Mouse (Mus musculus) forebrain, embryonic 16.5 days (tissue): Measurements from ENCODE around the gene H2al2a. TPM values are rescaled to one million over a fixed set of nuclear protein-coding genes. Genes with fewer than 3 reads are reported as not detected.
A peak's percentile ranks its signal among the peaks of the same experiment; 100 is the strongest.

Experiments
- ATAC-seq: fragments of 200-750 bp; cut with Nextera tagmentation; 2 replicates; pipeline ENCODE4 v1.8.0; 2017; ENCODE audit warnings: mild to moderate bottlenecking, moderate library complexity
- H3K27ac ChIP-seq: fragments of 300-500 bp; sonication (generic); 2 replicates; pipeline ENCODE4 v1.5.1; 2014; ENCODE audit warnings: low read length, control low read depth
- H3K27me3 ChIP-seq: fragments of 300-500 bp; sonication (generic); replicated peaks from 2 replicates; pipeline ENCODE4 v1.6.1; 2014; ENCODE audit warnings: low read length; ENCODE audit not compliant: control insufficient read depth, insufficient read depth
- H3K36me3 ChIP-seq: fragments of 300-500 bp; sonication (generic); 2 replicates; pipeline ENCODE4 v1.6.1; 2014; ENCODE audit not compliant: control insufficient read depth, insufficient read depth
- H3K4me1 ChIP-seq: fragments of 300-500 bp; sonication (generic); replicated peaks from 2 replicates; pipeline ENCODE4 v1.6.1; 2014; ENCODE audit warnings: low read length; ENCODE audit not compliant: control insufficient read depth, insufficient read depth
- H3K4me2 ChIP-seq: fragments of 300-500 bp; sonication (generic); 2 replicates; pipeline ENCODE4 v1.6.1; 2014; ENCODE audit warnings: mild to moderate bottlenecking, low read length, control low read depth
- H3K4me3 ChIP-seq: fragments of 300-500 bp; sonication (generic); replicated peaks from 2 replicates; pipeline ENCODE4 v1.5.1; 2014; ENCODE audit warnings: mild to moderate bottlenecking, low read length, control low read depth
- H3K9ac ChIP-seq: fragments of 300-500 bp; sonication (generic); replicated peaks from 2 replicates; pipeline ENCODE4 v1.6.1; 2014; ENCODE audit warnings: low read depth, low read length, control low read depth
- H3K9me3 ChIP-seq: fragments of 300-500 bp; sonication (generic); 2 replicates; pipeline ENCODE4 v1.6.1; 2016; ENCODE audit warnings: low read length; ENCODE audit not compliant: control insufficient read depth
- WGBS: fragments of 180-500 bp; shearing (Covaris S2); extraction: QIAGEN DNeasy Blood & Tissue Kit; methylation state at CpG from one replicate; pipeline ENCODE4 v1.1.7; 2014; 5-methylcytosine and 5-hydroxymethylcytosine counted together
- polyA plus RNA-seq: library from polyadenylated mRNA; unstranded; fragments of >200 nt; fragmentation: Nextera tagmentation; extraction: Ambion mirVana; gene quantifications from 2 replicates; pipeline ENCODE4 v1.2.1, GENCODE M21; 2015

H2al2a gene
- polyA plus RNA-seq = not detected in 2 replicates

DNA sequence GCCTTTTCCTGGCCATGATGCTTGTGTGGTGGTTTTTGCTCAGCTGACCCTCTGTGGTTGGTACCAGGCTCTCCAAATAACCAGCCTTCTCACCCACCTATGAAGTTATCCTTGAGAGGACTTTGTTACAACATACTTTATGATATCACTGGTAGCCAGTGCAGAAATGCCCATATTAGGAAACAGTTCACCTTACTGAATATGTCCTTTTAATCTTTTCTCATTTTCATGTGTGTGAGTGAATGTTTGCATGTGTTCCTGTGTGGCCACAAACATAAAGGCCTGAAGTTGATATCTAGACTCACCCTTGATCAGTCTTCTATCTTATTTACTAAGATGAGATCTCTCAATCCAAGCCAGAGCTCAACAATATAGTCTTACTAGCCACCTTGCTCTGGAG is at the start of gene H2al2a:
Gene H2al2a (minus strand): TSS at position 101 of the 400 bp plus-strand sequence.
- Histone ChIP-seq H3K27ac (no peak within 1 kb of the TSS), H3K4me1 (no peaks in the 10 kb centered on the region), H3K4me2 (no peak within 1 kb of the TSS), H3K9me3 (no peaks in the 10 kb centered on the region), H3K27me3 (no peaks in the 10 kb centered on the region), H3K36me3 (no peaks in the 10 kb centered on the region), H3K4me3 (no peak within 1 kb of the TSS), H3K9ac (no peak within 1 kb of the TSS)
- no peak for ATAC-seq

DNA sequence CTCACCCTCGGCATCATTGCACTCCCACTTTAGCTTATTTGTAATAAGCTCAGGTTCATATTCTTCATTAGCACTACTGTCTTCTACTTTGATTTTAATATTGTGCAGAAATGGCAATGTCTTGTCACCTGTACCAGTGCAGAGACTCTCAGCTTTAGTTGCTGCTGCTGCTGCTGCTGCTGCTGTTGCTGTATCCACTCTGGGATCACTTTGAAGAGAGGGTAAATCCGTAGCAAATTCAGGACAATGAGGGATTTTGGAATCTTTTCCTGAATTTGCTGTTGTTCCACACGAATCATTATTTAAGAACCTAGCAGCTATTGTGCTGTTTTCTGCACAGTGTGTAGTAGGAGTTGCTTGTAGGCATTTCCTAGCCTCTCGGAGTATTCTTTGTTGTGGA is 49.4 kb upstream of the H2al2a start:
- no peaks in the 10 kb centered on the region for H3K36me3 ChIP-seq
- H3K9ac ChIP-seq = peak overlapping the region; percentile 99
- no peak for ATAC-seq
- peaks cover 43% of the 10 kb centered on the region for H3K4me1 ChIP-seq
- peak overlapping the region; percentile 99 for H3K27ac ChIP-seq
- H3K27me3 ChIP-seq = no peaks in the 10 kb centered on the region
- H3K9me3 ChIP-seq = no peaks in the 10 kb centered on the region
- 0% methylated on average over 4 of the region's 4 CpGs for WGBS
- H3K4me2 ChIP-seq = peak overlapping the region; percentile 86
- H3K4me3 ChIP-seq = peak overlapping the region; percentile 73

DNA sequence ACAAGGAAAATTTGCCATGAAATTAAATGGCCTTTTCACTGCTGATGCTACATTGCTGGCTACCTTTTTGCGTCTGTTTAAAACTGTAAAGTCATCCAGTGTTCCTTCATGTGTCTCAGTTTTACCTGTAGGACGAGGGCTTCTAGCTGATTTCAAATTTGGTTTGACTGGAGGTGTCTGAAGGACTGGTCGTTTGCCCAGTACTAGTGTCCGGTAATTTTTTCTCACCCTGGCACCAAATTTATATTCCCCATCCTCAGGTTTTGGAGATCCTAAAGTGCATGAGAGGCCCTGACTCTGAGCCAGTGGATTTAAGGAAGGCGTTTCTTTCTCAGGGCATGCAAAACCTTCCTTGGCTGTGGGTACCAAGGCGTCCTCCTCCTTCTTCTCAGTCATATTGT is 49.0 kb upstream of the H2al2a start:
- H3K27ac ChIP-seq = peak overlapping the region; percentile 99; the same call in 1 of the 2 replicates
- H3K9ac ChIP-seq = peak overlapping the region; percentile 99
- no peak for ATAC-seq
- H3K4me3 ChIP-seq = peak overlapping the region; percentile 73
- no peaks in the 10 kb centered on the region for H3K9me3 ChIP-seq
- H3K27me3 ChIP-seq = no peaks in the 10 kb centered on the region
- WGBS = 2% methylated on average over 6 of the region's 6 CpGs
- peaks cover 46% of the 10 kb centered on the region for H3K4me1 ChIP-seq
- no peaks in the 10 kb centered on the region for H3K36me3 ChIP-seq
- H3K4me2 ChIP-seq = peak overlapping the region; percentile 86

DNA sequence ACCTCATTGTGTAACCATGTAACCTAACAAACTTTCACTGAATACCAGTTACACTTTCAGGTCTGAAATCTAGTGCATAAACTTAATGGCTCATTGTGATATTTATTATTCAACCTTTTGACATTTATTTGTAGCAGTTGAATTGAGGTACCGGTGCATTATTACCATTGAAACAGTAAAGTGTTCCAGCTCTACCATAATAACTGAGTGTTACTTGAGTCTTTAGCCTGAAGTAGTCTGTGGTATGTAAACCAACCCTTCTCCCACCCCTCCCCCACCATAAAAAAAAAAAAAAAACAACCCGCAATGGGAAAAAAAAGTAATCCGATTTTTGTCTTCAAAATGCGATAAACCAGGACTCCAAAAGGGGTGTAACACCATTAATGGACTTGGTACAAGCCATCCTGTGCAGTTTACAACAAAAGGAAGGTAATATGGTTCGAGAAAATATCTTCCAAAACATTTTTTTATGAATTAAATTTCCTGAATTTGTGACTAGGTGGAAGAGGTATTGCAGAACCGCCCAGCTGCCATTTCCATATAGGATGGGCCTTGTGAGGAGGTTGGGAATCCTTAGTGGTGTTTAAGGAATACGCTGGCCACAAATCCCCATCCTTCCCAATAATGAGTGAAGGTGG is 48.5 kb upstream of the H2al2a start:
- no peaks in the 10 kb centered on the region for H3K9me3 ChIP-seq
- H3K36me3 ChIP-seq = no peaks in the 10 kb centered on the region
- peak overlapping the region; percentile 6; the same call in 1 of the 2 replicates for H3K27ac ChIP-seq
- no peak for ATAC-seq
- WGBS = 2% methylated on average over 7 of the region's 7 CpGs
- H3K4me3 ChIP-seq = peak overlapping the region; percentile 73
- peak overlapping the region; percentile 99 for H3K9ac ChIP-seq
- H3K27me3 ChIP-seq = no peaks in the 10 kb centered on the region
- peak overlapping the region; percentile 86 for H3K4me2 ChIP-seq
- peaks cover 46% of the 10 kb centered on the region for H3K4me1 ChIP-seq

DNA sequence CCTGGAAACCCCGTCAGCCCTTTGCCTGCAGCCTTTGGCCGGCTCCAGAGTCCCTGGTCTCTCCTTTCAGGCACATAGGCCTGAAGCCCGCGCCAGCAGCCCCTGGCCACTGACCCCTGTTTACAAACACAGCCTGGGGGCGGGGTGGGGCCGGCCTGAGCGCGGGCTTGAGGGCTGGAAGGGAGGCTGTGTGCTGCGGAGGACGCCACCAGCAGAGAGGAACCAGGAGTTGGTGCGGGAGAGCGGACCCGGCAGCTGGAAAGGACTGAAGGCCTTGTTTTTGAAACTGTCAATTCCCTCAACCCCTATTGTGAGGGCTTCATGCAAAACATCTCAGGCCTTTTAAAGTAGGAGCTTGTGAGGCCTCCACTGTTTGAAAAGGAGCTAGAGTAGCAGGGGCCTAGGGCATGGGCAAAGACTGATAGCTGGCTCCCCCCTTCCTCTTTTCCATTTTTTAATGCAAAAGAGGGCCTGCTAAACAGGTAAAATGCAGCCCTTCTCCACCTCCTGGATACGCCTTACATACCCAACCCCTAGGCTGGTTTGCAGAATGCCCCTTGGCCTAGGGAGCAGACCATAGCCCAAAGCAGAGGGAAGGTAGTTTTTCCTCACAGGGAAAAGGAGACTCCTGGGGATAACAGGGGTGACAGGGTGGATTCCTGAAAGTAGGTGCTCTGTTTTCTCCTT is 44.6 kb upstream of the H2al2a start:
- Histone ChIP-seq H3K9me3 (no peaks in the 10 kb centered on the region), H3K9ac (peak overlapping the region; percentile 76), H3K36me3 (no peaks in the 10 kb centered on the region), H3K4me3 (peak overlapping the region; percentile 36), H3K27ac (peak overlapping the region; percentile 89), H3K27me3 (no peaks in the 10 kb centered on the region), H3K4me1 (peaks cover 46% of the 10 kb centered on the region), H3K4me2 (peak overlapping the region; percentile 56)
- peak; percentile 78 for ATAC-seq
- WGBS = 3% methylated on average over 14 of the region's 14 CpGs

DNA sequence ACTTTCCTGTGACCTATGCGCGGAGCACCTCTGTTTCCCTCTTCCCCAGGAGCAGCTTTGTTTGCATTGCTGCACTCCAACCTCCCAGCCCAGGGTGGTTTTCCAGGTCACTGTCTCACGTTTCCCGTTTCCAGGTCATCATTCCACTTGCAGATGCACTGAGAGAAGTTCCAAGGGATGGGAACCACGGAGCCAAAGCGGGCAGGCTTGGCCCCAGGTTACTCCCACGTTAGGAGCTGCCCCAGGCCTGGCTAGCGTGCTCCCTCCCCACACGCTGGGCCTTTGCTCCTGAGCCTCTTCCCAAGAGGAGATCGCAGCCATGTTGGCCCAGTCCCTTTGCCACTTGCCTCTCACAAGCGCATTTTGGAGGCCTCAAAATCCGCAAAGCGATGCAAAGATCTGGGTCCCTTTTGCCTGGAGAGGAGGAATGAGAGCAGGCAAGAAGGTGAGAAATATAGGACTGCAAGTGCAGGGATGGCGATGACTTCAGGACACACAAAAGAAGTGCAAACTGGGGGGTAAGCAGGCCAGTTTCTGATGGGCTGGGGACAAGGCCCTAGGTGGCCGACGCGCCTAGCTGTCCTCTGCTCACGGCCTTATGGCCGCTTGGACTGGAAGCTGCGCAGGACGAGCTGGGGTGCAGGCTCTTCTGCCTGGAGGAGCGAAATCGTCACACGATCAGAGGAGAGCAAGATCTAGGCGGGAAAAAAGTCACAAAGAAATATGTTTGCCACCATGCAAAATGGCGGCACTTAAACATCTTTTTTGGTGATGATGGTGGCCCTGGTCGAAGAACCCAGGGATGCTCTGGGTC is 43.8 kb upstream of the H2al2a start:
- H3K4me2 ChIP-seq = peak overlapping the region; percentile 56
- ATAC-seq = peak; percentile 19
- H3K4me1 ChIP-seq = peaks cover 46% of the 10 kb centered on the region
- peak overlapping the region; percentile 76 for H3K9ac ChIP-seq
- H3K9me3 ChIP-seq = no peaks in the 10 kb centered on the region
- no peaks in the 10 kb centered on the region for H3K36me3 ChIP-seq
- no peaks in the 10 kb centered on the region for H3K27me3 ChIP-seq
- WGBS = 8% methylated on average over 27 of the region's 27 CpGs
- peak overlapping the region; percentile 36 for H3K4me3 ChIP-seq
- peak overlapping the region; percentile 89 for H3K27ac ChIP-seq

DNA sequence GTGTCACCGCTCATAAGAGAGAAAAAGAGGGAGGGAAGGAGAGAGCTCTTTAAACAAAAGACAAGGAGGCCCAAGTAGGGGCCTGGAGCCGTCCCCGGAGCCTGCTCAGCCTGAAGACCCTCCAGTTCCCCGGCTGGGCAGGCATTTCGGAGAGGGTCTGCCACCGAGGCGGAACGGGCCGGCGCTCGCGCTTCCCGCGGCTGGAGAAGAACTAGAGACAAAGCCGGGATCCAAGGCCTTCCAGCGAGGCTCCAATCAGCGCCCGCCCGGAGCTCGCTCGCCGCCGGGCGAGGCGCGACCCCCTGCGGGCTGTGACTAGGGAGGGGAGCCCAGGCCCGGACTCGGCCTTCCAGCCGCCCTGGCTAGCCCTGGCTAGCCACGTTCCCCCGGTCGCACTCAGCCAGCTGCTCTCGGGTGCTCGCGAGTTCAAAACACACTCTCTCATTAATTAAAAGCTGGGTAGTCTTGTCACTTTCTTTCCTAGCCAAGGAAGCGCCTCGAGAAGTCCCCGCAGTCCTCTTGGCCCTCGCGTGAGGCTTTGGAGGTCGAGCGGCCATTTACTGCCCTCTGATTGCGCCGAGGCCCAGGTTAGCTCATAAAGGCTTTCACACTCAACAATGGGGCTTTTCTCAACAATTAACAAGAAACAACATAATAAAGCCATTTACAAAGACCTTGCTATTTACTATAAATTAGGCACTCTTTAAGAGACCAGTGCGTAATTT is 43.0 kb upstream of the H2al2a start:
- ATAC-seq = peak; percentile 62
- Histone ChIP-seq H3K36me3 (no peaks in the 10 kb centered on the region), H3K27ac (peak overlapping the region; percentile 89), H3K9ac (peak overlapping the region; percentile 76), H3K27me3 (no peaks in the 10 kb centered on the region), H3K4me3 (peak overlapping the region; percentile 36), H3K9me3 (no peaks in the 10 kb centered on the region), H3K4me2 (peak overlapping the region; percentile 56), H3K4me1 (peaks cover 44% of the 10 kb centered on the region)
- 4% methylated on average over 46 of the region's 46 CpGs for WGBS

DNA sequence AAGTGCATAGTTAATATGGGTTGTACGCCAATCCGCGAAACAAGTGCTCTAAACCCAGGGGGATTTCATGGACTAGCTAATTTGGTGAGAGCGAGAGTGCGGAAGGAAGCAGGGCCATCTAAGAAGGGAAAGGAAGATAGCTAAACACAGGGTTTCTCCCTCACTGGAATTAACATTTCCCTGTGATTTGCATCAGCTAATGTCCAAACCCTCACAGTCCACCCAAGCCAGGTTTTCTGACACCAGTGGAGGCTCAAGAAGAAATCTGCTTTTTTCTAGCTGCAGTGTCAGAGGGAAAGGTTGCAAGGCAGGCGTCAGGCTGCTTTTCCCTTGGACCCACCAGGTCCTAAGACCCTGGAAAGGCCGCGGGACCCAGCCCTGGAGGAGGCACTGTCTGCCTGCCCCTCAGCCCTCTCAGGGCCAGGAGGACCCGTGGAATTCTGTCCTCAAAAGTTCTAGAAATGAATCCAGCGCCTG is 42.2 kb upstream of the H2al2a start:
- Histone ChIP-seq H3K9ac (peak overlapping the region; percentile 76), H3K9me3 (no peaks in the 10 kb centered on the region), H3K27me3 (no peaks in the 10 kb centered on the region), H3K4me2 (peak overlapping the region; percentile 56), H3K4me1 (peaks cover 41% of the 10 kb centered on the region), H3K4me3 (no peak overlapping the region), H3K36me3 (no peaks in the 10 kb centered on the region), H3K27ac (no peak overlapping the region)
- no peak for ATAC-seq
- 32% methylated on average over 10 of the region's 10 CpGs for WGBS
